Mouse (Mus musculus): ENCODE results near the gene 1700001C02Rik.
A peak's percentile ranks its signal among the peaks of the same experiment; 100 is the strongest.

1700001C02Rik gene

DNA sequence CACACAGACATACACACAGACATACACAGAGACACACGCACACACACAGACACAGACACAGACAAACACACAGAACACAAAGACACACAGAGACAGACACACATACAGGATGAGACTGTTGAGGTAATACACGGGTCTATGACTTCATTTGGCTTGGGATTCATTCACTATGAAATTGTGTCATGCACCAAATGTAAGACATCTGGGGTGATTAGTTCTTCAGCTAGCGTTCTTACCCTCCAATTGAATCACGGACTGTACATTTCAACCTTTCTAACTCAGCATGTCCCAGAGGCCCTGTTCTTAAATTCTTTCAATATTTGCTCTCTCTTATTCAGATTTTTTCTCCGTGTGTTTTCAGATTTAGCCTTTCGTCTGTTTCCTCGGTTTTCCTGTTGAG, 28.8 kb downstream of the 1700001C02Rik start:
- no peak for DNase-seq (ENCODE audit: low spot score)

DNA sequence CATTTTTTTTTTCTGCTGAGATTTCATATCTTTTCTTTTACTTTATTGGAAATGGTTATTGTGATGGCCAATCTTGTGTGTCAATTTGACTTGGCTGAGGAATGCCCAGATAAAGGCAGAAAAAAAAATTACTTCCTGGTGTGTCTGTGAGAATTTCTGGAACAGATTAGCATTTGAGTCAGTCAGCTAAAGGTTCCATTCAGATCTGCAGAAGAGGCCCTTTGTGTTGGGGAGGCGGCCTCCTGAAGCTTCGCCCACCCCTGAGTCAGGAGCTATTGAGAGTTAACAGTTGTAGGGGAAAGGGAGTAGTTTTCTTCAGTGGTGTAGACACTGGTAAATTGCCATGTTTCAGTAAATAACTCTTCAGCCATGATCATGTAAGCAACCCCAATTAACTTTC, 29.4 kb downstream of the 1700001C02Rik start:
- no peak for DNase-seq (ENCODE audit: low spot score)

DNA sequence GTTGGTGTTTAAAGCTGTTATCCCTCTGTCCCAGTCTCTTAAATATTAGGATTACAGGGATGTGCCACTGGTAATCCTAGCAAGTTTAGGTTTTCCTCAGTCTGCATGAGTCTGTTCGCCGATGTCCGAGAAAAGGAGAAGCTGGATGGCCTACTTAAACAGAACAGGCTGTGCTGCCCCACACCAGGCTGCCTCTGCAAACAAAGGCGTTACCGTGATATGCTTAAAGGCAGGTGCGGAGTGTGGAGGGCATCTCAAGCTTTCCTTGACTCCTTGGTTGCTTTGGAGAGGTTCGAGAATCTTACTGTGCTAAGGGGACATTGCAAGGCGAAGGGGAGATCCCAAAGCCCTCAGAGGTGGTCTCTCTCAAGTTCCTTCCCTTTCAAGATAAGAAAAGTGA, 31.0 kb downstream of the 1700001C02Rik start:
- peak; percentile 15 for DNase-seq (ENCODE audit: low spot score)

DNA sequence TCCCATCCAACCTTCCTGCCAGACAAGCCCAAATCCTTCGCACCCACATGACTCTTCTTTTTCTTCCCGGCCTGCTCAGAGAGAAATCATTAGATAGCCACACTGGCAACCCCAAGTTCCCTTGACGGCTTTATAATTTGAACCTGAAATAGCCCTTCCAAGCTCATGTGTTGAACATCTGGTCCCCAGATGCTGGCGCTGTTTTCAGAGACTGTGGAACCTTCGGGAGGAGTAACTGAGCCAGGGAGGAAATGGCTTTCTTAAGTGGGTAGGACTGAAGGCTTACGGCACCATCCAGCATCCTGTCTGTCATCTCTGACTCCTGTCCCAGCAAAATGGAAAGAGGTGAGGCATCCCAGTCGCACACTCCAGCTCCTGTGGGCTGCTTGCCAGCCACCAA, 31.5 kb downstream of the 1700001C02Rik start:
- DNase-seq (ENCODE audit: low spot score) = peak; percentile 79

DNA sequence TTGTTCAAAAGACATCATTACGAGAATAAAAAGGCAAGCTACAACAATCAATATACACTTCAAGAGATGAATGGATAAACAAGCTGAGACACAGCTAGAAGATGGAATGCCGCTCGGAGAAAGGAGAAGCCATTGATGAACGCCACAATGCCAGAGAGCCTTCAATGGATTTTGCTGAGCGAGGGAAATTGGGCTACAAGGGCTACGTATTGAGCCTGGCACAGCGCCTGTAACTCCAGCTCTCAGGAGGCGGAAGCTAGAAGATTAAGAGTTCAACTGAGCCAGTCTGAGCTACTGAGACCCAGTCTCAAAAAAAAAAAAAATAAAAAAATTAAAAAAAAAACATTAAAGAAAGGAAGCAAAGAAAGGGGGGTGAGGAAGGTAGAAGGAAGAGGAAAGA, 47.3 kb downstream of the 1700001C02Rik start:
- DNase-seq (ENCODE audit: low spot score) = no peak

DNA sequence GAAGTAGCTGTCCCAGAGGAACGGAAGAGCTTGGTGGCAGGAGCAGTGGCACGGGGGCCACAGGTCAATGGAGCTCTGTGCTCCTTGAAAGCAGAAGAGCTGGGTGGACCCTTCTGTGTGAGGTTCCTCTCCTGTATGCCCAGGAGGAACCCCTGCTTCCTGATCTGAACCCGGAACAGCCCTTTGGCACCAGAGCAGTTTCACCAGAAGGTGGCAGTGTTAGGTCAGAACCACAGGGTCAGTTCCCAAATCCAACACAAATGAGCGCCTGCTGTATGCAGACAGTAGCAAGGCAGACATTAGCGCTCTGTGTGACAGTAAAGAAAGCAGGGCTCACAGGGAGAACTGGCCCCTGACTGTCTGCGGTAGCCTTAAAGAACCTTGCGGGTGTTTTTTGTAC, 50.5 kb downstream of the 1700001C02Rik start:
- DNase-seq (ENCODE audit: low spot score) = peak; percentile 66

DNA sequence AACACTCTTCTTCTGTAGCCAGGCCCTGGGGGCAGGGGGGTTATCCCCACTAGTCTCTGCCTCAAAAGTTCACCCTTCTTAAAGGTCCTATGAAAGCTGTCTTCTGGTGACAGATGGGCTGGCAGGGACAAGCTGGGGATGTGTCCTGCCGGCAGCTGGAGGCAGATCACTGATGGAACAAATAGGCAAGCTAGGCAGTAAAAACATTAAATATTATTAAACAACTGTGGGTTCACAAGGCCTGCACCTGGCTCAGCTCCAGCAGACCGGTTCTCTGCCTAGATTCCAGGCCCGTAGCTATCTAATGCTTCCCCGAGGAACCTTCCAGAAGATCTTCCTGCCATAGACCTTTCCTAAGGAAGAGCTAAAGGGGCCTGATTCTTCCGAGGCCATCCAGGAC, 52.3 kb downstream of the 1700001C02Rik start:
- DNase-seq (ENCODE audit: low spot score) = no peak

DNA sequence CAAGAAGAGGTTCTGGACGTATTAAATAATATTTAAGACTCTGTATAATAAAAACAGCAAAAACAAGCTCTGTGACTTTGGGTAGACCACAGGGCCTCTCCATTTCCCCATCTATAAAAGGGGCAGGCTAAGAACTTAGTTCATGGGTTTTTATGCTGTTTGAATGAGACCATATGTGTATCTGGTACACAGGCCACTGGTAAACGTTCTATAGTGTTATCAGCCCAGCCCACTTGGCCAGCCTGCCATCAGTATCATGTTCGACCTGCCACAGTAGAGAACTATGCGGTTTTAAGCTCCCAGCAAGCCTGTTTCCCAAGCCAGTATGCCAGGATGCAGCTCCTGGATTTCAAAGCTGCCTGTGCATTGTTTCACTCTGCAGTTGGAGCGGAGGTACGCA, 52.7 kb downstream of the 1700001C02Rik start:
- no peak for DNase-seq (ENCODE audit: low spot score)

DNA sequence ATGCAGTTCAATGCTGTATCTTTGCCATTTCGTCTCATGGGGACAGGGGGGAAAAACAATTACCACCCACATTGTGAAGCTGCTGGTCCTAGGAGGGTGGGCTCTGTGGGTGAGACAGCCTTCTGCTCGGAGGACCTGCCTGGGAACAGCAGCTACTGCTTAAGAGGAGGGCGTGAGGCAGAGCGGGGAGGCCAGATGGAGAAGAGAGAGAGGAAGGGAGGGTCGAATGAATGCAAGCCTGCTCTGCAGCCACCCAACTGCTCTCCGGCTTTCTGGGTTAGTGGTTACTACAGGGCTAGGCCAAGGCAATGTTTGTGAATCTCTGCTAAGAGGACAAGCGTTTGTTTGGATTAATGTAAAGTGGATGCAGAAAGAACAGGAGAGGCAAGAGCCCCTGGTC, 53.6 kb downstream of the 1700001C02Rik start:
- DNase-seq (ENCODE audit: low spot score) = no peak

DNA sequence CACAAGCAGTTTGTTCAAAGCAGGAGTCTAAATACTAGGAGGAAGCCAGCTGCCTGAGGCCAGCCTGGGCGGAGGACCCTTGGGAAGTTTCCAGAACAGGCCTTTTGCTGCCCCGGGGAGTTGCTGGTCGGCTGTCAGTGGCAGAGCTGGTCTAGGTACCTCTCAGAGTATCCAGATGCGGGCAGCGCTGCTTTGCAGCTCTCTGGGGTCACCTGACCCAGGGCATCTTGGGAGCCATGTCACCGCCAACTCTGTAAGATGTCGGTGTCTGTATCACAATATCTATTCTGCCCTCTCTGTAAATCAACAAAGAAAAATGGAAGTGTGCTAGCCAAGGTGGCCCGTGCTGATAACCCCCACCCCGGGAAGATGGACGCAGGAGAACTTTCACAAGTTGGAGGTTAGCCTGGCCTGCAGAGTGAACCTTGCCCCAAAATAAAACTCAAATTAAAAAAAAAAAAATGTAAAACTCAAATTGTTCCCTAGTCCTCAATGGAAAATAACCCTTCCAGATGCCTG, 54.4 kb downstream of the 1700001C02Rik start:
- no peak for DNase-seq (ENCODE audit: low spot score)

DNA sequence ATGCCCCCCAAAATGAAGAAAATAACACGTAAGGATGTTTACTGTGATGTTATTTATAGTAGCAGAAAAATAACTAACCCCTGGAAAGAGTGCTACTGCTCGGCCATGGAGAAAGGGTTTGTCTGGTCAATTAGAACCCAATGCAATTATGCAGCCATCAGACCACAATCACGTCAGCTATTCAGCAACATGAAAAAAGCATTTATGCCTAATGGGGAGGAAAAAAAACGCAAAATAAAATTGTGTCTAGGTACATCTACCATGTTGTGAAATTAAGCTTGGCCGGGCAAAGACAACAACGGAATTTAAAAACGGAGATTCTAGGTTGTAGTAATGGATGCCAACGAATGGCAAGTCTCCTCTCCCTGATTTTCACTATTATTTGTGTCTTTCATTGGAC, 56.6 kb downstream of the 1700001C02Rik start:
- DNase-seq (ENCODE audit: low spot score) = no peak

DNA sequence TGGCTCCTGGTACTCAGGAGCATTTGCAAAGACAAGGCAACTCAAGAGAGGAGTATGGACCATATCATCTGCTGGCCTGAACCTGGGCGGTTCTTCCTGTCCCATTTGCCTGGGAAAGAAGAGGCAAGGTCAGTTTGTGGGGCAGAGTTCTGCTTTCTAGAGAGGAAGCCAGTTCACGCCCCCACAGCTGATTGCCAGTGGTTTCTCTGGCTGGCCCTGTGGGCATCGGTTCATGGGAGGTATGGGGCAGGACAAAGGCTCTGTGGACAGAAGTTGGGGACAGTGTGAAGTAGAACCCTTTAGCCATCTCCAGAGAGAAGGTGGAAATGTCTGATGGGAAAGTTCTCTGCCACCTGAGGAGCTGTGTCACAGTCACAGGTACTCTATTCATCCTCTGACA, 57.3 kb downstream of the 1700001C02Rik start:
- DNase-seq (ENCODE audit: low spot score) = no peak

DNA sequence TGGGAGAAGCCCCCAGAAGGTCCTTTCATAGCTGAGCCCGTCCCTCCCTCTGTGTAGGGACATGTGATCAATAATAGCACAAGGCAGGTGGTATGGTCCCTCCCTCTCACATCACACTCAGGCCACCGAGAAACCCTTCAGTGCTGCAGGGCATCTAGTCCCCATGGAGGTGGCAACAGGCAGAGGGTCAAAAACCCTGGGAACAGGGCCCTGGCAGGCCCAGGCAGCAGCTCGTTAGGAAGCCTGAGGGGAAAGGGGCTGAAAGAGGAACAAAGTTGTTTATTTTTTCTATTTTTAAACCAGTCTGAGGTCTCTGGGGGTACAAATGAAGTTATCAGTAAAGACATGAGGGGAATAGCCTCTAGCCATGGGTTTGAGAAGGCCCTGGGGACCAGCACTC, 58.4 kb downstream of the 1700001C02Rik start:
- no peak for DNase-seq (ENCODE audit: low spot score)

DNA sequence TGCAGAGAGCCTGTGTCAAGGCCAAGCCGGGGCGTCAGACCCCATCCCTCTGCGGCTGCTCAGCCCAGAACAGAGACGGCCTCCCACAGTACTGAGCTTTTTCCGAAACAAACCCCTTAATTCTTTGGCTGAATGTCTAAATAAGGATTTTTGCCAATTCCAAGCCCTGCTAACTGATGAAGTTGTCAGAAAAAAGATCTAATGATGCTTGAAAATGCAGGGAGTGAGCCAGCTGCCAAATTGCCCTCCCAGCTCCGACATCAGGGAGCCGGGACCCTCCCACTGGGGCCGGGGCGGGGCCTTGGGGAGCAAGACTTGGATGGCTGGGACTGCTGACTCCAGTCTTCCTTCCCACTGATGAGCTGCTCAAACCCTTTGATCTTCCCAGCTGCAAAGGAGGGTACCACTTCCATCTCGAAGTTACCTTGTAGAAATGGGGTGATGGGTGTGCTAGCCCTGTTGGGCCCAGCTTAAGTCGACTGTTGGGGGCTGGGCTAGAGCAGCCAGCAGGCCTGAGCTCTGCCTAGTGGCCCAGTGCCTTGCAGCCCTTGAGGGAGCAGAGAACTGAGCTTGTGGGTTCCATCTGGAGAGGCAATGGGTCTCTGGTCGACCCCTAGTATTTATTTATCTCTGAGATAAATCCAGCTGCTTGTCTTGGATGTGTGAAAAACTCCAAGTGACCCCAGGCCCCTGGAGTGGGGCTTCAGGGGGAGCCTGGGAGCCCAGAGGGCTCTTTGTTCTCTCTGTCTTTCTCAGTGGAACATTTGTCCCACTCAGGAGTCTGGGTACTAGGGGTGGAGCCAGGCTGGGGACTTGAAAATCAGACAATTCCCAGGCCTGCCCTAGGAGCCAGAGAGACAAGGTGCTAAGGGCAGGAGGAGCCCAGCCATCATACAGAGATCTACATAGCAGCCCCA, 60.3 kb downstream of the 1700001C02Rik start:
- DNase-seq (ENCODE audit: low spot score) = peak; percentile 48

DNA sequence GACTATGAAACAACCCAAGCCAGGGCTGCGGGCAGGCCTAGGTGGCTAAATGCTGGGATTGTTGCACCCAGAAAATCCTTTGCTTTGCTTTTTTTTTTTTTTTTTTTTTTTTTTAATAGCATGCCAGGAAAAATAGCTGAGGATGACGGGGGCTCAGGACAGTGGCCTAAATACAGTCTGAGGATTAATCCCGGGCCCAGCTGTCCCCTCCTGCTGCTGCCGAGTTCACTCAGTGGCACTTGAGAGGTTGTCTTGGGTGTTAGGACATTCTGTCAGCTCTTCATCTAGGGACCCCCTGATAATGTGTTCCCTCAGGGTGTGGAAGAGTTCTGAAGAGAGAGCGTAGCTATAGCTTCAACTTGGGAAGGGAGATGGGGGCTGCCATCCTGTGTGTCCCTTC, 61.3 kb downstream of the 1700001C02Rik start:
- DNase-seq (ENCODE audit: low spot score) = no peak

DNA sequence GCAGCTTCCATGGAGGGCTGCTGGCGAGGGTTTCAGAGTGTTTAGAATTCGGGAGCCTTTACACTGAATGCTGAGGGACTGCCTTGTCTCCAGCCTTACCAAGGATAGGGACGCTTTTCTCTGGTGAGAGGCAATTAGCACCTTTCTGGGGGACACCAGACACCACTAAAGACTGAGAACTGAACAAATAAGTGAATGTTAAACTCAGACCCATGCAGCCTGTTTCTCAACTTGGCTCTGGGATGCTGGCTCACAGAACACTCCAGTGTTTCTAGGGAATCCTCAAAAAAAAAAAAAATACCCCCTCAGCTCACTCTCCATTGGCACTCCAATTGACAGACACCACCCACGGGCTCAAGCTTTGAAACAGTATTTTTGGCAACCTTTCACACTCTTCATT, 63.1 kb downstream of the 1700001C02Rik start:
- no peak for DNase-seq (ENCODE audit: low spot score)
